Mouse (Mus musculus): ENCODE data around the gene 6030408B16Rik.

GRCm38 (mm10) chr15:101274380-101274779 lies 18.6 kb upstream of the 6030408B16Rik start:
- TF ChIP-seq CTCF (IDR thresholded peaks at IDR 0.05) (no peak), EP300 (IDR thresholded peaks at IDR 0.05; ENCODE audit: insufficient read depth, low read depth, low read length) (no peak)

Data from heart, adult 2 months (tissue).